Mouse (Mus musculus) G1E (cell line): ENCODE data around the gene Rbm18.

Source experiments
- CTCF ChIP-seq: IDR thresholded peaks from 2 replicates; pipeline ENCODE4 v1.5.1; 2012; ENCODE audit warnings: low read depth, low read length, inconsistent platforms, mixed read lengths
- GATA1 ChIP-seq: IDR thresholded peaks from 2 replicates; pipeline ENCODE4 v1.6.1; 2012; ENCODE audit warnings: borderline replicate concordance, low read length, inconsistent platforms, mixed read lengths
- TAL1 ChIP-seq: conservative IDR thresholded peaks from 2 replicates; pipeline ENCODE4 v1.6.1; 2012; ENCODE audit warnings: low read depth, low read length, inconsistent platforms, mixed read lengths

GRCm38 (mm10) chr2:36075210-36075609 lies 61.4 kb downstream of the Rbm18 start:
- TF ChIP-seq CTCF: no peak
- TF ChIP-seq GATA1: no peak
- TF ChIP-seq TAL1: no peak
